Mouse (Mus musculus) G1E-ER4 (cell line): ENCODE data around the gene 2810004N23Rik. TPM values are rescaled to one million over a fixed set of nuclear protein-coding genes. Genes with fewer than 3 reads are reported as not detected.

Source experiments
- GATA1 ChIP-seq: IDR thresholded peaks from one replicate; pipeline ENCODE4 v1.8.0; 2012; ENCODE audit warnings: low read length, inconsistent platforms
- polyA plus RNA-seq: library from polyadenylated mRNA; stranded (reverse); fragments of >175 nt; gene quantifications from 2 replicates; pipeline ENCODE4 v1.2.3, GENCODE M21; 2012

The 2810004N23Rik gene
- polyA plus RNA-seq, 1 experiment, result 24.8 TPM

GRCm38 (mm10) chr8:124836907-124837306, 26.0 kb downstream of the 2810004N23Rik start:
- TF ChIP-seq GATA1, result no peak

- no peak for TF ChIP-seq GATA1
Measured at GRCm38 (mm10) chr8:124836273-124836672, 26.6 kb downstream of the 2810004N23Rik start.

GRCm38 (mm10) chr8:124835848-124836247, 27.1 kb downstream of the 2810004N23Rik start:
- TF ChIP-seq GATA1, result no peak

- no peak for TF ChIP-seq GATA1
Measured at GRCm38 (mm10) chr8:124833430-124834205, 29.3 kb downstream of the 2810004N23Rik start.

GRCm38 (mm10) chr8:124831941-124832340, 31.0 kb downstream of the 2810004N23Rik start:
- no peak for TF ChIP-seq GATA1

- no peak for TF ChIP-seq GATA1
Measured at GRCm38 (mm10) chr8:124831531-124831930, 31.4 kb downstream of the 2810004N23Rik start.

- TF ChIP-seq GATA1, result no peak
Measured at GRCm38 (mm10) chr8:124830050-124830449, 32.9 kb downstream of the 2810004N23Rik start.

GRCm38 (mm10) chr8:124828561-124829240, 34.2 kb downstream of the 2810004N23Rik start:
- TF ChIP-seq GATA1, result no peak

- no peak for TF ChIP-seq GATA1
Measured at GRCm38 (mm10) chr8:124827387-124827786, 35.5 kb downstream of the 2810004N23Rik start.

- no peak for TF ChIP-seq GATA1
Measured at GRCm38 (mm10) chr8:124826658-124827057, 36.3 kb downstream of the 2810004N23Rik start.

GRCm38 (mm10) chr8:124823497-124823896, 39.4 kb downstream of the 2810004N23Rik start:
- no peak for TF ChIP-seq GATA1

- TF ChIP-seq GATA1, result no peak
Measured at GRCm38 (mm10) chr8:124820125-124820524, 42.8 kb downstream of the 2810004N23Rik start.

- TF ChIP-seq GATA1, result no peak
Measured at GRCm38 (mm10) chr8:124819612-124820115, 43.3 kb downstream of the 2810004N23Rik start.

GRCm38 (mm10) chr8:124817361-124817760, 45.6 kb downstream of the 2810004N23Rik start:
- no peak for TF ChIP-seq GATA1

- no peak for TF ChIP-seq GATA1
Measured at GRCm38 (mm10) chr8:124816866-124817265, 46.1 kb downstream of the 2810004N23Rik start.

- TF ChIP-seq GATA1, result no peak
Measured at GRCm38 (mm10) chr8:124815870-124816269, 47.0 kb downstream of the 2810004N23Rik start.
